Mouse (Mus musculus) heart, postnatal 0 days (tissue): Measurements from ENCODE around the gene Tspan13.

Source experiments
- CTCF ChIP-seq: IDR thresholded peaks from 2 replicates; pipeline ENCODE4 v1.5.1; 2016; ENCODE audit warnings: antibody characterized with exemption, control low read depth, low read depth
- EP300 ChIP-seq: IDR thresholded peaks from 2 replicates; pipeline ENCODE4 v1.6.1; 2016; ENCODE audit warnings: antibody characterized with exemption, low read depth

- TF ChIP-seq CTCF (no peak), EP300 (no peak)
Measured at GRCm38 (mm10) chr12:35983472-35983871, 58.8 kb downstream of the Tspan13 start.
